Mouse (Mus musculus) midbrain, postnatal 0 days (tissue): ENCODE data around the gene Hsbp1. TPM values are rescaled to one million over a fixed set of nuclear protein-coding genes. Genes with fewer than 3 reads are reported as not detected.
"Not testable (repeated sequence)": the region's sequence is repeated elsewhere in the genome, so short reads cannot be mapped to it uniquely, and the experiment has no call there.

ENCODE experiments used
- ATAC-seq: fragments of 200-750 bp; cut with Nextera tagmentation; 2 replicates; pipeline ENCODE4 v1.8.0; 2017; ENCODE audit warnings: moderate number of reproducible peaks, mild to moderate bottlenecking, moderate TSS enrichment, moderate library complexity; ENCODE audit not compliant: low FRiP score
- DNase-seq: peaks from one replicate; pipeline ENCODE4 v3.0.0-alpha.2; 2015; ENCODE audit warnings: low spot score
- H3K27ac ChIP-seq: fragments of 300-500 bp; sonication (generic); 2 replicates; pipeline ENCODE4 v1.5.1; 2014; ENCODE audit warnings: low read depth, mild to moderate bottlenecking, low read length, mixed read lengths
- H3K27me3 ChIP-seq: fragments of 300-500 bp; sonication (generic); 2 replicates; pipeline ENCODE4 v1.6.1; 2014; ENCODE audit warnings: low read length, control low read depth, mixed read lengths; ENCODE audit not compliant: insufficient read depth
- H3K36me3 ChIP-seq: fragments of 300-500 bp; sonication (generic); 2 replicates; pipeline ENCODE4 v1.6.1; 2014; ENCODE audit warnings: low read length, control low read depth, mixed read lengths; ENCODE audit not compliant: insufficient read depth
- H3K4me1 ChIP-seq: fragments of 300-500 bp; sonication (generic); 2 replicates; pipeline ENCODE4 v1.6.1; 2014; ENCODE audit warnings: mild to moderate bottlenecking, control low read depth, antibody characterized with exemption, low read length, mixed read lengths; ENCODE audit not compliant: insufficient read depth
- H3K4me2 ChIP-seq: fragments of 300-500 bp; sonication (generic); 2 replicates; pipeline ENCODE4 v1.6.1; 2014; ENCODE audit warnings: low read depth, mild to moderate bottlenecking, low read length, mixed read lengths; ENCODE audit not compliant: poor library complexity, severe bottlenecking
- H3K4me3 ChIP-seq: fragments of 300-500 bp; sonication (generic); 2 replicates; pipeline ENCODE4 v1.5.1; 2014; ENCODE audit warnings: low read depth, mild to moderate bottlenecking, low read length, moderate library complexity
- H3K9ac ChIP-seq: fragments of 300-500 bp; sonication (generic); replicated peaks from 2 replicates; pipeline ENCODE4 v1.6.1; 2014; ENCODE audit warnings: mild to moderate bottlenecking, low read length, moderate library complexity, mixed read lengths; ENCODE audit not compliant: poor library complexity, severe bottlenecking
- H3K9me3 ChIP-seq: fragments of 300-500 bp; sonication (generic); 2 replicates; pipeline ENCODE4 v1.6.1; 2016; ENCODE audit warnings: low read length, control low read depth
- CTCF ChIP-seq: IDR thresholded peaks from 2 replicates; pipeline ENCODE4 v1.5.1; 2016; ENCODE audit warnings: antibody characterized with exemption, mild to moderate bottlenecking
- WGBS: fragments of 180-500 bp; shearing (Covaris S2); extraction: QIAGEN DNeasy Blood & Tissue Kit; methylation state at CpG from one replicate; pipeline ENCODE4 v1.1.7; 2014; 5-methylcytosine and 5-hydroxymethylcytosine counted together
- polyA plus RNA-seq: library from polyadenylated mRNA; unstranded; fragments of >200 nt; fragmentation: Nextera tagmentation; extraction: Ambion mirVana; gene quantifications from 2 replicates; pipeline ENCODE4 v1.2.1, GENCODE M21; 2015
- total RNA-seq: library from RNA; depleted of rRNA; stranded (reverse); fragments of >200 nt; gene quantifications from 2 replicates; pipeline ENCODE4 v1.2.3, GENCODE M21; 2014; rRNA removed

Hsbp1 gene
- total RNA-seq = 428 and 445 TPM in 2 replicates
- 1,211 and 1,230 TPM in 2 replicates for polyA plus RNA-seq

GRCm38 (mm10) chr8:119344190-119344856 lies at the start of gene Hsbp1:
TSS of gene Hsbp1 (plus strand) at chr8:119344488.
- 2% methylated on average over 46 of the region's 52 CpGs for WGBS
- no peaks in the 10 kb centered on the region for H3K27me3 ChIP-seq
- H3K9me3 ChIP-seq = no peaks in the 10 kb centered on the region
- peak within 1 kb of the TSS; percentile 70 for H3K4me2 ChIP-seq
- peak; percentile 12; the same call in 1 of the 2 replicates for TF ChIP-seq CTCF
- peak within 1 kb of the TSS; percentile 80 for H3K27ac ChIP-seq
- DNase-seq (peak; percentile 98), ATAC-seq (peak; percentile 97)
- H3K4me3 ChIP-seq = peak within 1 kb of the TSS; percentile 96
- H3K9ac ChIP-seq = peak within 1 kb of the TSS; percentile 100
- peaks cover 6% of the 10 kb centered on the region; the same call in 1 of the 2 replicates for H3K4me1 ChIP-seq
- peaks cover 27% of the 10 kb centered on the region for H3K36me3 ChIP-seq

GRCm38 (mm10) chr8:119295477-119295876 lies 48.8 kb upstream of the Hsbp1 start:
- Histone ChIP-seq H3K27me3 (no peaks in the 10 kb centered on the region; the same call in 1 of the 2 replicates), H3K9ac (no peak overlapping the region), H3K4me3 (no peak overlapping the region), H3K9me3 (no peaks in the 10 kb centered on the region), H3K4me1 (no peaks in the 10 kb centered on the region), H3K4me2 (no peak overlapping the region), H3K36me3 (no peaks in the 10 kb centered on the region), H3K27ac (no peak overlapping the region)
- TF ChIP-seq CTCF = no peak
- WGBS = 80% methylated on average over 13 of the region's 13 CpGs
- DNase-seq (no peak), ATAC-seq (no peak)

- DNase-seq = peak; percentile 53
- WGBS = 33% methylated on average over 3 of the region's 3 CpGs
Measured at GRCm38 (mm10) chr8:119297752-119298151, 46.5 kb upstream of the Hsbp1 start.

GRCm38 (mm10) chr8:119300335-119300734 lies 44.0 kb upstream of the Hsbp1 start:
- H3K4me2 ChIP-seq = no peak overlapping the region
- no peak overlapping the region for H3K27ac ChIP-seq
- ATAC-seq = no peak
- TF ChIP-seq CTCF = 0 out of 2 replicates have a peak, but pooled peaks have one; percentile 14
- WGBS = 88% methylated on average over 5 of the region's 5 CpGs
- H3K4me3 ChIP-seq = no peak overlapping the region
- no peak for DNase-seq
- no peaks in the 10 kb centered on the region for H3K9me3 ChIP-seq
- H3K36me3 ChIP-seq = no peaks in the 10 kb centered on the region
- no peaks in the 10 kb centered on the region; the same call in 1 of the 2 replicates for H3K27me3 ChIP-seq
- no peak overlapping the region for H3K9ac ChIP-seq
- H3K4me1 ChIP-seq = no peaks in the 10 kb centered on the region

More at GRCm38 (mm10) chr8:119297752-119298151, 46.5 kb upstream of the Hsbp1 start:
- H3K4me2 ChIP-seq, H3K9ac ChIP-seq, H3K27me3 ChIP-seq, H3K4me1 ChIP-seq, ATAC-seq, H3K4me3 ChIP-seq, H3K36me3 ChIP-seq, H3K9me3 ChIP-seq, H3K27ac ChIP-seq: not testable (repeated sequence)
- TF ChIP-seq CTCF = peak; percentile 80

- Histone ChIP-seq H3K27ac (no peak overlapping the region), H3K4me3 (no peak overlapping the region), H3K9ac (no peak overlapping the region), H3K36me3 (no peaks in the 10 kb centered on the region), H3K27me3 (no peaks in the 10 kb centered on the region; the same call in 1 of the 2 replicates), H3K9me3 (no peaks in the 10 kb centered on the region), H3K4me2 (no peak overlapping the region), H3K4me1 (no peaks in the 10 kb centered on the region)
- TF ChIP-seq CTCF = no peak
- ATAC-seq = no peak
- peak; percentile 5 for DNase-seq
- WGBS = 74% methylated on average over 8 of the region's 8 CpGs
Measured at GRCm38 (mm10) chr8:119304196-119304595, 40.1 kb upstream of the Hsbp1 start.

- Histone ChIP-seq H3K36me3 (no peaks in the 10 kb centered on the region), H3K9me3 (no peaks in the 10 kb centered on the region), H3K4me3 (no peak overlapping the region), H3K4me1 (no peaks in the 10 kb centered on the region), H3K4me2 (no peak overlapping the region), H3K27ac (no peak overlapping the region), H3K27me3 (no peaks in the 10 kb centered on the region), H3K9ac (no peak overlapping the region)
- WGBS = 27% methylated on average over 3 of the region's 3 CpGs
- TF ChIP-seq CTCF = peak; percentile 62
- no peak for DNase-seq
- no peak for ATAC-seq
Measured at GRCm38 (mm10) chr8:119311412-119311811, 32.9 kb upstream of the Hsbp1 start.
